Mouse (Mus musculus): Measurements from ENCODE around the gene Lrrc55.

GRCm38 (mm10) chr2:85157382-85157781, 39.6 kb downstream of the Lrrc55 start:
- no peak for TF ChIP-seq CTCF (IDR thresholded peaks at IDR 0.05)
- TF ChIP-seq POLR2A (IDR thresholded peaks at IDR 0.05; ENCODE audit: insufficient read depth, low read depth, low read length) = no peak
